Mouse (Mus musculus): ENCODE measurements around the gene Cckar. TPM values are rescaled to one million over a fixed set of nuclear protein-coding genes. Genes with fewer than 3 reads are reported as not detected.

Gene Cckar
- polyA plus RNA-seq (2017; shearing (Covaris generic)) = not detected

GRCm38 (mm10) chr5:53707235-53708177 lies at the start of gene Cckar:
TSS of gene Cckar (minus strand) at chr5:53707705.

Other genes starting within 250 kb of the Cckar start
- gene Rbpj, start 241.6 kb downstream of the Cckar start, polyA plus RNA-seq (2017; shearing (Covaris generic)) = 31.5 TPM
- 5.1 TPM for gene Tbc1d19, start 101.9 kb upstream of the Cckar start, polyA plus RNA-seq (2017; shearing (Covaris generic))